Mouse (Mus musculus): ENCODE results near the gene Rel.

The Rel gene

DNA sequence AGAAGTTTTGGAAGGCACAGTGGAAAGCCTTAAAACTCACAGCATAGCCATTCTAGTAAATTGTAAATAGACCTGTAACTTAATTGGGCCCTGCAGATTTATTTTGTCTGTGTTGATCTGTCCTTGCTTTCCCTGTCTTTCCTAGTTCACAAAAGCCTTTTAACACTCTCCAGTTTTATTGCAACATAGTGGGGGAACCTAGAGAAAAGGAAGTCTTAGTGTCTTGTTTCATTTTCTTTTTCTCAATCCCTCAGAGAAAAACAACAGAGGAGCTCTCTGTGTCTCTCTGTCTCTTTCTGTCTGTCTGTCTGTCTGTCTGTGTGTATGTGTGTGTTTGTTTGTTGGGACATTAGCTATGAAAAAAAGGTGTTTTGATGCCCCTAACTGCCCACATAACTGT is 74.9 kb downstream of the Rel start:
- in situ Hi-C loops (cut with MboI; ENCODE audit: unreplicated experiment in 2 of 2), result loop anchor here (25.0 kb wide), 1 partner anchor 541 kb away; no protein-coding TSS in a partner anchor

DNA sequence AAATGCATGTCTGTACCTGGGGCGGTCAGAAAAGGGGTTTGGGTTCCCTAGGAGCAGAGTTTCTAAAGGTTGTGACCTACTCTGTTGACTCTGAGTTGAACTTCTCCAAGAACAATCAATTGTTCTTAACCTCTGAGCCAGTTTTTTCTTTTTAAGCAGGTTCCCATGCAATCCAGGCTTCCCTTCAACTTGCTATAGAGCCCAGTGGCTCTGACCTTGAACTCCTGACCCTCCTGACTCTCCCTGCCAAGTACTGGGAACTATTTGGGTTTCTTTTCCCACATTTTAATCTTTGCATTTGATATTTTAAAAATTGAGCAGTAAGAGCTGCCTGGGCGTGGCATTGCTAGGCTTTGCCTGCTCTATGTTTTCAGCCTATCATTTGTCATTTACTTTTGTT is 77.5 kb downstream of the Rel start:
- in situ Hi-C loops (cut with MboI; ENCODE audit: unreplicated experiment in 2 of 2), result loop anchor here (25.0 kb wide), 1 partner anchor 544 kb away; no protein-coding TSS in a partner anchor

DNA sequence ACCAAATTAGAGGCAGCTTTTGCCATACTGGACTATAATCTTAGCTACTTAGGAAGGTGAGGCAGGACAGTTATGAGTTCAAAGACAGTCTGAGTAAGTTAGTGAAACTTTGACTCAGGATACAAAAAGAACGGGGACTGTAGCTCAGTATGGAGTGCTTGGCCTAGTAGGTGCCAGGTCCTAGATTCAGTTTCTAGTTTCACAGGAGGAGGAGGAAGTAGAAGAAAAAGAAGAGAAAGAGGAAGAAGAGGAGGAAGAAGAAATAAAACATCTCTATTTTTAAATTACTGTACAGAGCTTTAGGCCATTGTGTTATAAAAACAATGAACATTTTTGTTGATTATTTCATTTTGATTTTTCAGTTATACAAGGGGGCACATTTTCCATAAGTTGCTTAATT is 82.7 kb downstream of the Rel start:
- in situ Hi-C loops (cut with MboI; ENCODE audit: unreplicated experiment in 2 of 2), result loop anchor here (10.0 to 25.0 kb wide), 2 partner anchors 77 to 549 kb away; no protein-coding TSS in a partner anchor
